Comparison of ENCODE assay signal across 28 mouse cellular contexts in genomic region chr5:104163536-104163935, GRCm38 (mm10). TPM values are rescaled to one million over a fixed set of nuclear protein-coding genes. Genes with fewer than 3 reads are reported as not detected.
"Had no signal": no experiment of that assay in that cellular context is flagged by ENCODE, and none has a peak within 500 bp of the region (broad histone marks: within the 10 kb centered on the region; RNA-seq: fewer than 3 reads in every experiment).

No protein-coding gene starts in this region.

- H3K4me1 ChIP-seq: midbrain, embryonic 10.5 days; midbrain, embryonic 12.5 days; neural tube, embryonic 13.5 days; neural tube, embryonic 15.5 days had no signal

- DNase-seq: lung, adult 2 months; lung, postnatal 14 days; lung, postnatal 36 days; midbrain, embryonic 14.5 days; retina, postnatal 1 day; right cerebral cortex, adult 18-20 months; right cerebral cortex, postnatal 25 days; right cerebral cortex, postnatal 4 days; spleen, adult 18-20 months; thymus, adult 18-20 months; thymus, postnatal 14 days; thymus, postnatal 36 days had no signal

- H3K4me3 ChIP-seq: lung, embryonic 15.5 days; midbrain, embryonic 10.5 days; midbrain, embryonic 12.5 days; myocyte; neural tube, embryonic 13.5 days; neural tube, embryonic 15.5 days had no signal

- H3K27ac ChIP-seq: lung, embryonic 15.5 days; macrophage; midbrain, embryonic 10.5 days; midbrain, embryonic 12.5 days; neural tube, embryonic 13.5 days; neural tube, embryonic 15.5 days had no signal

- H3K9me3 ChIP-seq: lung, embryonic 15.5 days; midbrain, embryonic 10.5 days; midbrain, embryonic 12.5 days; neural tube, embryonic 13.5 days; neural tube, embryonic 15.5 days had no signal

- H3K4me2 ChIP-seq: lung, embryonic 15.5 days; midbrain, embryonic 12.5 days; neural tube, embryonic 13.5 days; neural tube, embryonic 15.5 days had no signal

- ATAC-seq: lung, postnatal 0 days; midbrain, embryonic 16.5 days had no signal

- H3K27me3 ChIP-seq: lung, embryonic 15.5 days; midbrain, embryonic 12.5 days; neural tube, embryonic 13.5 days; neural tube, embryonic 15.5 days had no signal

- H3K9ac ChIP-seq: lung, embryonic 15.5 days; midbrain, embryonic 12.5 days; neural tube, embryonic 13.5 days; neural tube, embryonic 15.5 days had no signal

- H3K36me3 ChIP-seq: lung, embryonic 15.5 days; midbrain, embryonic 10.5 days; midbrain, embryonic 12.5 days; neural tube, embryonic 13.5 days; neural tube, embryonic 15.5 days had no signal

RNA-seq across cellular contexts. Expression of gene Dspp, which starts 7.0 kb away (rescaled TPM):
- total RNA-seq: megakaryocyte progenitor cell, adult 5-6 weeks; megakaryocyte-erythroid progenitor cell, adult 5-6 weeks had no signal
- polyA plus RNA-seq: lung, adult 2 months; lung, postnatal 0 days; macrophage; midbrain, embryonic 10.5 days; midbrain, embryonic 12.5 days; midbrain, embryonic 14.5 days; midbrain, embryonic 16.5 days; myocyte; neural tube, embryonic 11.5 days; neural tube, embryonic 13.5 days; neural tube, embryonic 15.5 days; small intestine, adult 2 months; stomach, embryonic 14.5 days; stomach, embryonic 16.5 days; thymus, postnatal 0 days had no signal

RNA-seq across cellular contexts. Expression of gene Dmp1, which starts 38.9 kb away (rescaled TPM):
- total RNA-seq: megakaryocyte progenitor cell, adult 5-6 weeks; megakaryocyte-erythroid progenitor cell, adult 5-6 weeks had no signal
- polyA plus RNA-seq: lung, adult 2 months; macrophage had no signal

RNA-seq across cellular contexts. Expression of gene Sparcl1, which starts 50.0 kb away (rescaled TPM):
- total RNA-seq: megakaryocyte progenitor cell, adult 5-6 weeks; megakaryocyte-erythroid progenitor cell, adult 5-6 weeks had no signal
- polyA plus RNA-seq: macrophage had no signal
